Mouse (Mus musculus) cerebellum, postnatal 25 days (tissue): ENCODE data around the gene Pttg1ip.
A peak's percentile ranks its signal among the peaks of the same experiment; 100 is the strongest.

Source experiments
- DNase-seq, 2 experiments: peaks; one replicate each; pipeline ENCODE4 v3.0.0; 2021; ENCODE audit warnings: mixed read lengths in 2 of 2

Pttg1ip gene

DNA sequence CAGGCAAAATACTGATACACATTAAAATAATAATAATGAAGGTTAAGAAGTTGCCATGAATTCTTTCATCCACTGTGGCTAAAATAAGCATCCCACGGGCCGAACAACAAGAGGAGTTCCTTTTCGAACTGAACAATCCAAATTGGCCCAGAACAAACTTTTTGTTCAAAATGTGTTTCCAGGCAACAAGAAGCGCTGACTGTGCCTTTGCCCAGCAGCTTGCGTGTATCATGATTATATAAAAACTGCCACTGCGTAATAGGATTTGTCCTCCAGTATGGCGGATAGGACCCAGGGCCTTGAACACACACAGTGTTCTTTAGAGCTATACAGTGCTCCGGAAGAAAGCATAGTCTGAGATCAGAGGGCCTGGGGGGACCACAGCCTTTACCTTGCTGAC lies 27.1 kb downstream of the Pttg1ip start:
- no peak for DNase-seq

GRCm38 (mm10) chr10:77610221-77610961 lies 28.9 kb downstream of the Pttg1ip start:
- peak; percentile 59 to 73 for DNase-seq

DNA sequence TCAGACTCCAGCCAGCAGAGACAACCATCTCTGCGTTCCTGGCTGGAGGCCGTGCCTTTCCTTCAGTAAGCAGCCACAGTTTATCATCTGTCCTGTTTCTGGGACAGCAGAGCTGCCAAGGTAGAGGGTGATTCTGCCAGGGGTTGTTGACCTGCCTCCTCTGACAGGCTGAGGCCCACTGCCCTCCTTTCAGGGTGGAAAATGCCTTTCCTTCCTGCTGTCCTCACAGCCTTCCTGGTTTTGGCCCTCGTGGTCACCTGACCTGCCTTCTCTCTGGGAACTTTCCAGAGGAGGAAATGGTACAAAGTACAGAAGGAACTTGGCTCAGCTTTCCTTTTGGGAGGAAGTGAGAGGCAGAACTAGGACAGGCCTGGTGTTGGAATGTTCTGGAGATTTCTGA lies 31.9 kb downstream of the Pttg1ip start:
- DNase-seq, result no peak

DNA sequence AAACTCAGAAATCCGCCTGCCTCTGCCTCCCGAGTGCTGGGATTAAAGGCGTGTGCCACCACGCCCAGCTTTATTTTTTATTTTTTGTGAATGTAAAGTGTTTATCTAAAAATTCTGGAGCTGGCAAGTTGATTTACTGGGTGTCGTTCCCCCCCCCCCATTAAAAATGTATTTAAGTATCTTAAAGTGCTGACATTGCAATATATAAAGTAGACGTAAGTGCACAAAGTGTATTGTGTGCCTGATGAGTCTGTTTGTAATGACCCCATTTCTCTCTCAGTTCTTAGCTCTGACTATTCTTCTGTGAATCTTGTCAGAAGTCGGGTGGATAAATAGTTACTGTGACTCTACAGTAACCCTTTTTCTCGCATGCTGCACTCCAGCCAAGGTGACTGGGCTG lies 34.1 kb downstream of the Pttg1ip start:
- DNase-seq, result no peak

- DNase-seq, result no peak
Observed at GRCm38 (mm10) chr10:77616166-77616565, 34.6 kb downstream of the Pttg1ip start.

GRCm38 (mm10) chr10:77616926-77617325 lies 35.4 kb downstream of the Pttg1ip start:
- no peak for DNase-seq

DNA sequence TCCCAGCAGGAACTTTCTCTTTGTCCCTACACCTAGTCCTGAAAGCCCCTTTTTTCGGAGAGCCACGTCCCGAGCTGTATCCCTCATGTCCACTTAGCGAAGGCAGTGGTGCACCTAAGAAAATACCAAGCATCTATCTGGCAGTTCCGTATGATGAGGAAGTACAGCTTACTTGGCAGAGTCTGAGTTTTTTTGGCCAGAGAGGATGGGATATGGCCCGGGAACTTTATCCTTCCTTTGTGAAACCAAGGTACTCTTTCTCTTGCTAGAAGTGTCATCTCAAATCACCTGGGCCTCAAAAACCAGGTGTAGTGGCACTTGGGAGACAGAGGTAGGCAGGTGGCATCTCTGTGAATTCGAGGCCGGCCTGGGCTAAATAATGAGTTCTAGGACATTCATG lies 40.0 kb downstream of the Pttg1ip start:
- DNase-seq, result peak in 1 of 2 experiments; percentile 15

GRCm38 (mm10) chr10:77622055-77622988 lies 40.8 kb downstream of the Pttg1ip start, which contains the start of gene Ube2g2:
TSS of gene Ube2g2 (plus strand) at chr10:77622275.
- DNase-seq, result peak; percentile 96 to 98

DNA sequence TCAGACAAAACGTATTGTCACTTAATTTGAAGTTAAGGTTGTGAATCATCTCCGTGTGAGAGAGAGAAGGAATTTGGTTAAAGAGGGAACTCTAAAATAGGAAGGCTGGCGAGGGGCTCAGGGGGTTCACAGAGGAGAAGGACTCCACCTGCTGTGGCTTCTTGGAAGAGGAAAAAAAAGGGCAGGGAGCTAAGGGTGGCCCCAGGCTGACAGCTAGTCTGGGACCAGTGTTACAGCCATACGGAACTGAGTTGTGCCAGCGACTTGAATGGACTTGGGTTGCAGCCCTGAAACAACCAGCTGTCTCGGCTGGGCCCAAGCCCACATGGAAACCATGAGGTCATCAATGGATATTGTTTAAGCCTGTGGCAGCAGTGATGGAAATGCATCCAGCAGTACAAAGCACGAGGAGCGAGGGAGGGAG lies 41.6 kb downstream of the Pttg1ip start:
- peak; percentile 64 to 75 for DNase-seq

DNA sequence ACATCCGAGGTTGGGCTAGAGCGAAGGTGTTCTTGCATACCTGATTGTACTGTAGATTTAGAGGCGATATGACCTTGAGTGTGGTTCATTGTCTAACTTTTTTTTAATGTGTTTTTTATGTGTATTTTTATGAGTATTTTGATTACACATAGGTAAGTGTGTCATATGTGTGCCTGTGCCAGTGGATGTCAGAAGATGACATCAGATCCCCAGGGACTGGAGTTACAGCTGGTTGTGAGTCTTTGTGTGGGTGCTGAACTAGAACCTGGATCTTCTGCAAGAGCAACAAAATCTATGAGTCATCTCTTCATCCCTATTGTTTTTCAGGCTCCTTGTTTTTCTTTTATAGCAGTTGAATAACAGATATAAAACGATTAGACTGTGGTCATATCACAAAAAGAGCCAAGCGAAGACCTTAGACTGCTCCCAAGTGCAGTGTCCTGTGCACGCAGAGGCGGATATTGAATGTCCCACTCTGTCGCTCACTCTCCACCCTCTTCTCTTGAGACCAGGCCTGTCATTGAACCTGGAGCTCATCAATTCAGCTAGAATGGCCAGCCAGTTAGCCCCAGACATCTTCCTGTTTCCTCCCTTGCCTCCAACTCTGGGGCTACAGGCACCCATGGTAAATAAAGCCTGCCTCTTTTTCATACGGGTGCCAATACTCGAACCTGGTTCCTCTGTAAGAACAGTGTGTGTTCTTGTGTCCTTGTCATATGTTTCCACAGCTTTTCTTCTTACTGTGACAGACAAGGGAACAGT lies 42.3 kb downstream of the Pttg1ip start:
- DNase-seq, result no peak

DNA sequence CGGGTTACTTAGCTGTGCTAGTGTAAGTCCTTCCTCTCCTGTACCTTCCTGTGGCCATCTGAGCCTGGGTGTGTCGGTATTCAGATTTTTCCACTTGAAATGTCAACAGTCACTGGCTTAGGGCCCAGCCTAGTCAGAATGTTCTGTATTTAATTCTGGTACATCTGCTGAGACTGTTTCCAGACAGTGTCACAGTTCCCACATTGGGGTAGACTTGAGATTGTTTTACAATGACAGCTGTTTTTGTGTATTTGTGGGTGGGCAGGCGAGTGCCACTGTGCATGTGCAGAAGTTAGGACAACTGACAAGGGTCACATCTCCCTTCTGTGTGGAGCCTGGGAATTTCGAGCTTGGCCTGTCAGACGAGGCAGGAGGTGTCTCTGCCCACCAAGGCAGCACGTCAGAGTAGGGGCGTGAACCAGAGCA lies 43.1 kb downstream of the Pttg1ip start:
- no peak for DNase-seq

DNA sequence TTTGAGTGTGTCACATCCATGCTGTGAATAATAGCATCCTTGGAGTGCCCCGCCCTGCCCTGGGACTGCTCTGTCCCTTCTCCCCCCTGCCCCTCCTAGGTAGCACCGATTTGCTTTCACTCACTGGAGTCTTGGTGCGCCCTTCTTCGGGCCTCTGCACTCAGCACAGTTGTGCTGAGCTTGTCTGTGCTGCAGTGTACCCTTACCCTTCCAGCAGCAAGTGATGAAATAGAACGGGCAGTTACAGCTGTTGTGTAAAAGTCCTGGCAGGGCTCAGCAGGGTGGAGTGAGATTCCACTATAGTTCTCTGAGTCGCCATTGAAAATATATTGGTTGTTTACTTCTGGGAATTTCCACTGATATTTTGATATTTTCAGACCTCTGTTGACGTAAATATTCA lies 44.5 kb downstream of the Pttg1ip start:
- no peak for DNase-seq

- DNase-seq, result peak; percentile 37 to 45
Observed at GRCm38 (mm10) chr10:77626591-77626990, 45.1 kb downstream of the Pttg1ip start.

- peak; percentile 87 to 91 for DNase-seq
Observed at GRCm38 (mm10) chr10:77627497-77627896, 46.0 kb downstream of the Pttg1ip start.

- DNase-seq, result no peak
Observed at GRCm38 (mm10) chr10:77629163-77629562, 47.6 kb downstream of the Pttg1ip start.

DNA sequence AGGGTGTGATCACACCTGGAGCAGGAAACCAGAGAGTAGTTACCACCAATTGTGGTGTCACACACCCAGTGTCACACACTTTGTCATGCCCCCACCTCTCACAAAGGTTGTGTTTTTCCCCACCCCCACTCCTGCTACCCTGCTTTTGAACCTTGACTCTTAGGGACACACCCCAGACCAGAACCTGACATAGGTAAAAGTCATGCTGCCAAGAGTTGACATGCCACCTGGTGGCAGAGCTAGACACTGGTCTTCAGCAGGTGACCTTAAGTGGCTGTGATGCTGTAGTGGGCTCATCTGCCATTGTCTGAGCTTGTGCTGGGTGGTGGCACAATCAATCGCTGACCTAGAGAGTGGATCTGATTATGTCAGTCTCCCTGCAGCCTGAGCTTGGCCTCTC lies 48.5 kb downstream of the Pttg1ip start:
- no peak for DNase-seq

- DNase-seq, result no peak
Observed at GRCm38 (mm10) chr10:77634016-77634415, 52.5 kb downstream of the Pttg1ip start.

DNA sequence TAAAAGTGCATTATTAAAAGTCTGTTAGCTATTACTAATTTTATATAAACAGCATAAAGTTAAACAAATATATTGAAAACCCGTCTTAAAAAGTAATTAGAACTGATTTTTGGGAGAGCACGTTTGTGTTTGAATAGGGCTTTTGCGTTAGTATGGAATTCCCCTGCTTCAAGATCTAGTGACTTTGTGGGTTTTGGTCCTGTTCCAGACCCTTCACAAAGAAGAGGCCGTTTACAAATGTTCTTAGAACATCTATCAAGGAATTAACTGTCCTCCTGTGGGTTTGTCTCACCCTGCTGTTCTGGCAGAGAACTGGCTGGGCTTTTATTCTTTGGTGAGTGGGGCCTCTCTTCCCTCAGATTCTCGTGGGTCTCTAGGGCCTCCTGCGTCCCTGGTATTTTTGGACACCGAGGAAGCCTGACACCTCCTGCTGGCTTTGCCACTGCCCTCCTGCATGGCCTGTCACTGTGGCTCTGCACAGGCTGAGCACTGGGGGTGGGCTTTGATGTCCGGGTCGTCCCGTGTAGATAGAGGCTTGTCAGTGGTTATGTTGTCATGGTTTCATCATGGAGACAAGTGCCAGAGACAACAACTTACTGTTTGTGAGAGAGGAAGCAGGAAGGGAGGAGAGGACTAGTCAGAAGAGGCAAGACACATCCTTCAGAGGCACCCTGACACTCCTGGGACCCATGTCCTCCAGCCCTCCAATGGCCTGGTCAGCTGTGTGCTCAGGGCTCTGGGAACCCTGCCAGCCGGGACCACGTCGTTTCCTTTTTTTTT lies 53.1 kb downstream of the Pttg1ip start:
- no peak for DNase-seq

DNA sequence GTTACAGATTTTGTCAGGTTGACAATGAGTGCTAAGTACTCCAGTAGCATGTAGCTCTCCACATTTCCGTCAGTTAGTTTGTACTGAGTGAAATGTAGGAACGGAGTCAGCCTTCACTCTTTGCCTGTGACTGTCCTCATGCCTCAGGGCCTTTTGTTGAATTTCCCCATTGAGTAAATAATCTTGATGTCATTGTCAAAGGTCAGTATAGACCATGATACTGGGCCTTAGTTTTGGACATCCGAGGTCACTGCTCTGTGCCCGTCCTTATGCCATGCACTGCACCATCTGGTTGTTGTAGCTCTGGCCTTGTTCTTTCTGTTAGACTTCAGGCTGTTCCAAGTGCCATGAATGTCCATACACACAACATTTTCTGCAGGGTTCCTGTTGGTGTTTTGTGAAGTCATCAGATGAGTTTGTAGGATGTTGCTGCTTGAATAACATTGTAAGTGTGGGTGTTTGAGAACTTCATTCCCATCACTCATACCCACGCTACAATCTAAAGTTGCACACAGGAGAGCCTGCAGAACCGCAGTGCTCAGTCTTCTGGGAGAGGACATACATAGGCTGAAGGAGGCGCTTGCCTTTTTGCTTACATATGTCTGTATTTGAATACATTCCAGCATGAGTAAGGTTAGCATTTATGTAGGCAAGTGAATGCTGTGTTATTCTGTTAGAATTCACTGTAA lies 54.9 kb downstream of the Pttg1ip start:
- DNase-seq, result no peak

GRCm38 (mm10) chr10:77638956-77639355 lies 57.4 kb downstream of the Pttg1ip start:
- no peak for DNase-seq

GRCm38 (mm10) chr10:77643160-77643559 lies 61.6 kb downstream of the Pttg1ip start:
- DNase-seq, result no peak

DNA sequence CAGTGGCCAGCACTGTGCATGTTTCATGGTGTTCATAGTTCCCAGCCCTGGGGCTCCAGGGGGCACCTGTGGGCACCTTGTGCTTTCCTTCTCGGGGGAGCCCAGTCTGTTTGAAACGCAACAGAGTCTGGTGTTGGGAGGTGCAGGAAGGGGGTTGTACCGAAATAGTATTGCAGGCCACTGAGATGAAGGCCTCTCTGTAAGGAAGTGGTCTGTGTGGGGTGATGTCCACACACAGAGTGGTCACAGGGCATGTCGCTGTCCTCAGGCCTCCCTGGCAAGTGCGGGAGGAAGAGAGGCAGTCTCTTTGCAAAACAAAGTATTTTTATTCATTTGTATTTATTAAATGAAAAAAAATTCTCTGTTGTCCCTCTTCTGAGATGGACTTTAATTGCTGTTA lies 64.1 kb downstream of the Pttg1ip start:
- DNase-seq, result no peak
